Mouse (Mus musculus) liver, embryonic 16.5 days (tissue): ENCODE measurements around the gene Dnajc4. TPM values are rescaled to one million over a fixed set of nuclear protein-coding genes. Genes with fewer than 3 reads are reported as not detected.

Experiments used
- ATAC-seq: fragments of 200-750 bp; cut with Nextera tagmentation; 2 replicates; pipeline ENCODE4 v1.8.0; 2017; ENCODE audit warnings: low read depth, mild to moderate bottlenecking, moderate number of reproducible peaks, moderate library complexity
- H3K27ac ChIP-seq: fragments of 300-500 bp; sonication (generic); 2 replicates; pipeline ENCODE4 v1.5.1; 2014; ENCODE audit warnings: mild to moderate bottlenecking, low read length
- H3K27me3 ChIP-seq: fragments of 300-500 bp; sonication (generic); 2 replicates; pipeline ENCODE4 v1.6.1; 2014; ENCODE audit warnings: low read depth, low read length, mixed read lengths; ENCODE audit not compliant: control insufficient read depth, insufficient read depth
- H3K36me3 ChIP-seq: fragments of 300-500 bp; sonication (generic); 2 replicates; pipeline ENCODE4 v1.6.1; 2014; ENCODE audit warnings: mild to moderate bottlenecking; ENCODE audit not compliant: control insufficient read depth, insufficient read depth
- H3K4me1 ChIP-seq: fragments of 300-500 bp; sonication (generic); 2 replicates; pipeline ENCODE4 v1.6.1; 2014; ENCODE audit warnings: low read depth, low read length, mixed read lengths; ENCODE audit not compliant: control insufficient read depth
- H3K4me2 ChIP-seq: fragments of 300-500 bp; sonication (generic); 2 replicates; pipeline ENCODE4 v1.6.1; 2014; ENCODE audit warnings: low read depth, low read length, mixed read lengths
- H3K4me3 ChIP-seq: fragments of 300-500 bp; sonication (generic); 2 replicates; pipeline ENCODE4 v1.5.1; 2014; ENCODE audit warnings: low read depth, mild to moderate bottlenecking, low read length
- H3K9ac ChIP-seq: fragments of 300-500 bp; sonication (generic); 2 replicates; pipeline ENCODE4 v1.6.1; 2014; ENCODE audit warnings: low read depth, low read length
- H3K9me3 ChIP-seq: fragments of 300-500 bp; sonication (generic); replicated peaks from 2 replicates; pipeline ENCODE4 v1.6.1; 2016; ENCODE audit warnings: low read length; ENCODE audit not compliant: control insufficient read depth
- WGBS: fragments of 180-500 bp; shearing (Covaris S2); extraction: QIAGEN DNeasy Blood & Tissue Kit; methylation state at CpG from one replicate; pipeline ENCODE4 v1.1.7; 2014; ENCODE audit not compliant: insufficient replicate concordance; 5-methylcytosine and 5-hydroxymethylcytosine counted together
- polyA plus RNA-seq: library from polyadenylated mRNA; unstranded; fragments of >200 nt; fragmentation: Nextera tagmentation; extraction: Ambion mirVana; gene quantifications from 2 replicates; pipeline ENCODE4 v1.2.1, GENCODE M21; 2015

Dnajc4 gene
- polyA plus RNA-seq, 1 experiment from 2014 or later, result 10.5 TPM

DNA sequence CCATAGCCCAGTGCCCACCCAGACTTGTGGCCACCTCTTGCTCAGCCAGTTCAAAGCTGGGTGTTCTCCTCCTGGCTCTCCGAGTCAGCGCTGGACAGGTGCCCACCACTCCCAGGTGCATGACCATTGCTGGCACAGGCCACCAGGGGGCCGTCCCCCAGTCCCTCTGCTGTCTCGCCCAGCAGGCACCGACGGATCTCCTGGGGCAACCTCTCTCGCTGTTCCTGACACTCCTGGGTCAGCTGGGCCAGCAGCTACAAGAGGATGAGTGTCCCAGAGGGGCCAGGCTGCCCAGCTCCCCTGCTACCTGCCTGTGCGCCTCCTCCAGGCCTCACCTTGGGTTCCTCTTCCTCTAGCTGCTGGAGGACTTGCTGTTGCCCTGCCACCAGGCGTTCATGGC is 38.3 kb downstream of the Dnajc4 start:
- ATAC-seq, result no peak
- H3K27ac ChIP-seq, result no peak overlapping the region
- 65% methylated on average over 9 of the region's 9 CpGs for WGBS

DNA sequence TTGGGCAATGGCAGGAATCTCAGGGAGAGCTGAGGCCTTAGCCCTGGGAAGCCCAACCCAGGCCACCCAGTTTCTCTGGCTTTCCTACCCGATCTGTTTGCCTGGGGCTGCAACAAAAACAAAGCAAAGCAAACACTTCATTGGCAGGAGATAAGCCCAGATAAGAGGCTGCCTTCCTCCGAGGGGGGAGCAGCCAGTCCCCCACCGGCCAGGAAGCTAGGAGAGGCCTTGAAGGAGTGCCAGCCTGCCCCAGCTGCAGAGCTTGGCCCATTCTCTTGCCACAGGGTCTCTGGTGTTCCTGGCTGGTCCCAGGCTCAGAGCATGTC is 39.7 kb downstream of the Dnajc4 start:
- Histone ChIP-seq H3K4me1 (peaks cover 28% of the 10 kb centered on the region), H3K36me3 (no peaks in the 10 kb centered on the region; the same call in 1 of the 2 replicates)
- ATAC-seq, result no peak

More for the DNA sequence above, 38.3 kb downstream of the Dnajc4 start:
- H3K9ac ChIP-seq, result no peak overlapping the region
- H3K36me3 ChIP-seq, result no peaks in the 10 kb centered on the region; the same call in none of the 2 replicates
- no peak overlapping the region for H3K4me2 ChIP-seq
- no peaks in the 10 kb centered on the region for H3K27me3 ChIP-seq
- H3K9me3 ChIP-seq, result no peaks in the 10 kb centered on the region
- peaks cover 28% of the 10 kb centered on the region for H3K4me1 ChIP-seq
- no peak overlapping the region for H3K4me3 ChIP-seq

DNA sequence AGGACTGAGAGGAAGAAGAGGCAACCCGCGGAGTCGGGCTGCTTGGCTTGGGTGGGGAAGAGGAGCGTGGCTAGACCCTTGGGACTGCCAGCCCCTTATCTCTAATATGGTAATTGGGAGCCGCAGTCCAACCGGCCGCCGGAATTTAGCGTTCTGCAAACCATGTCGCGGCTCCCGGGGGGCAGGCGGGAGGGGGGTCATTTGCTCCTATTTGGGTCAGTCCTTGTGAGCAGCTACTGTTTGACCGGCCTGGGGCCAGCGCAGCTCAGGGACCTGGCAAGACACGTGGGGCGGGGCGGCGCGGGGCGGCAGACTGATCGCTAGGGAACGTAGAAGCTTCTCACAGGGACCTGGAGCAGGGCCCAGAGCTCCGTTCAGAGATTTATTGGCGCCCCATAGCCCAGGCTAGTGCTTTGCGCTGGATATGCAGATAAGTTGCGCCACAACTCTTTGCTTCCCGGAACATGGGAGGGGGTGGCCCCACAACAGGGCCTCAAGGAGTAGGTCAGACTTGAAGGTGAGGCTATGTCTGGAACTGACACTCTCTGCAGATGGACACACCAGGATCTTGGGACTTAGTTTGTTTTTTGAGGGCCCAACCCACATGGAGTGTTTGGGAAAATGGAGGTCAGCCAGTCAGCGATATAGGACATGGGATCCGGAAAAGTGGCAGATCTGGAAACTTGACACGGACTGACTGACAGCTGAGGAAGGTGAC is 40.2 kb downstream of the Dnajc4 start:
- 2% methylated on average over 31 of the region's 31 CpGs for WGBS
- peak overlapping the region; percentile 94 for H3K27ac ChIP-seq
- H3K4me2 ChIP-seq, result peak overlapping the region; percentile 96
- no peaks in the 10 kb centered on the region; the same call in 1 of the 2 replicates for H3K36me3 ChIP-seq
- ATAC-seq, result peak; percentile 42
- H3K4me1 ChIP-seq, result peaks cover 28% of the 10 kb centered on the region
- H3K9ac ChIP-seq, result peak overlapping the region; percentile 74
- no peaks in the 10 kb centered on the region for H3K9me3 ChIP-seq
- H3K27me3 ChIP-seq, result no peaks in the 10 kb centered on the region
- H3K4me3 ChIP-seq, result peak overlapping the region; percentile 72

More for the DNA sequence above, 39.7 kb downstream of the Dnajc4 start:
- 4% methylated on average over 3 of the region's 3 CpGs for WGBS
- Histone ChIP-seq H3K9me3 (no peaks in the 10 kb centered on the region), H3K4me3 (peak overlapping the region; percentile 72), H3K27me3 (no peaks in the 10 kb centered on the region), H3K4me2 (peak overlapping the region; percentile 96), H3K27ac (peak overlapping the region; percentile 94), H3K9ac (peak overlapping the region; percentile 74)

DNA sequence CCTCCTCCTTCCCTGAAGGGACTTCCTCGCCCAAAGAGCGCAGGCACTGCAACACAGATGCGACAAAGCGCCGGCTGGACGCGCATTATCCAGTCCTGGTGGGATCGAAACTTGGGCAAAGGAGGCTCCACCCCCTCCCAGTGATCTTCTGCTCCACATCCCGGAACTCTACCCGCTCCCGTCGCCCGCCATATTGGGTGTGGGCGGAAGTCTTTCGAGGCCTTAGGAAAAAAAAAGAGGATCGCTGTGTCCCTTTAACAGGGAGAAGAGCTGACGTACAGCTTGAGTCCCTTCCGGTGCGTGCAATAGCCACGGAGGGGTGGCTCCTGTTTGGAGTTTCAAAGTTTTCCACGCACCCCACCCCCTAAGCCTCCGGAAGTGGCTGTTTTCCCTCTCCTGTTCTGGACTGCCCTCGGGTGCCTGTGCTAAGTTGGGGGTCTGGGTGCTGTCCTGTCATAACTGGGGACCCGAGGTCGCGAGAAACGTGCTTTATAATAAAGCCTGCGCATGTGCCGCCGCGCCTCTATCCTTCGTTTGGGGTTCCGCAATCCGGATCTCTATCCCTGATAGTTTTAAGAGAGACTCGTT is 40.9 kb downstream of the Dnajc4 start:
- under 1% methylated on average over 35 of the region's 35 CpGs for WGBS
- peak overlapping the region; percentile 72 for H3K4me3 ChIP-seq
- H3K27me3 ChIP-seq, result no peaks in the 10 kb centered on the region
- peak; percentile 80 for ATAC-seq
- H3K36me3 ChIP-seq, result no peaks in the 10 kb centered on the region
- peaks cover 28% of the 10 kb centered on the region for H3K4me1 ChIP-seq
- H3K9ac ChIP-seq, result peak overlapping the region; percentile 74
- peak overlapping the region; percentile 96 for H3K4me2 ChIP-seq
- H3K27ac ChIP-seq, result peak overlapping the region; percentile 94
- H3K9me3 ChIP-seq, result no peaks in the 10 kb centered on the region

DNA sequence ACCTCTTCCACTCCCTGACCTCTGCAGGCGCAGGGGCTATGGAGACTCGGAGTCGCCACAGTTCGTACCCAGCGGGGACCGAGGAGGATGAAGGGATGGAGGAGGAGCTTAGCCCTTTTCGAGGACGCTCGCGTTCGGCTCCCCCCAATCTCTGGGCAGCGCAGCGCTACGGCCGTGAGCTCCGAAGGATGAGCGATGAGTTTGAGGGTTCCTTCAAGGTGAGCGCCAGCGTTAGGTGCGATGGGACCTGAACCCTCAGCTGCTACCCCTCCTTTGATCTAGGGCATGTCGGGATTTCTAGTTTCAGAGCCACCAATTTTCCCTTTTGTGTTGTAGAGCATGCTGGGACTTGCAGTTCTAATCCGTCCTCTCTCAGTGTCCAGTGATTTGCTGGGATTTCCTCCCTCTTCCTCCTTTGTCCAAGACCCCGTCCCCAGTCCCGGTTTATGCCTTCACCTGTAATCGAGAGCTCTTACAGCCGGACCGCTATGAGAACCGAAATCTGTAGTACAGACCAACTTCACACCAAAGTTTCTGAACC is 41.7 kb downstream of the Dnajc4 start:
- WGBS, result under 1% methylated on average over 28 of the region's 28 CpGs
- Histone ChIP-seq H3K27ac (peak overlapping the region; percentile 94), H3K9ac (peak overlapping the region; percentile 74), H3K27me3 (no peaks in the 10 kb centered on the region), H3K36me3 (no peaks in the 10 kb centered on the region), H3K4me2 (peak overlapping the region; percentile 96), H3K9me3 (no peaks in the 10 kb centered on the region), H3K4me3 (peak overlapping the region; percentile 72), H3K4me1 (peaks cover 28% of the 10 kb centered on the region)
- peak; percentile 9 for ATAC-seq

DNA sequence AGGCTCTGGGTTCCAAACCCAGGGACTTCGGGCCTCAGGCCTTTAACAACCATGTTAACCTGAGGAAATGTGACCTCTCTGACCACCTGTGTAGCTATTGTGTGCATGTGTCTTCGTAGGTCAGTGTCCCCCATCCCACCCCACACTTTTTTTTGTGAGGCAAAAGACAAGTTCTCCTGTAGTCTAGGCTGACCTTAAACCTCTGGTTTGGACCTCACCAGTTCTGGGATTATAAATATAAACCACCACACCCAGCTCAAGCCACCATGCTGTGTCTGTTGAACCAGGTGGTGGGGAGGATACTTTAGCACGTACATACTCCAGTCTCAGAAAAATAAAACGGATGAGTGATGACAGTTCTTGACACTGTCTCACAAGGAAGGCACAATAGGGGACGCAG is 42.4 kb downstream of the Dnajc4 start:
- H3K4me3 ChIP-seq, result no peak overlapping the region; the same call in 1 of the 2 replicates
- H3K27me3 ChIP-seq, result no peaks in the 10 kb centered on the region
- H3K27ac ChIP-seq, result no peak overlapping the region
- H3K36me3 ChIP-seq, result no peaks in the 10 kb centered on the region
- peaks cover 28% of the 10 kb centered on the region for H3K4me1 ChIP-seq
- H3K4me2 ChIP-seq, result peak overlapping the region; percentile 96
- WGBS, result 59% methylated on average over 5 of the region's 5 CpGs
- no peak overlapping the region for H3K9ac ChIP-seq
- no peak for ATAC-seq
- H3K9me3 ChIP-seq, result no peaks in the 10 kb centered on the region

DNA sequence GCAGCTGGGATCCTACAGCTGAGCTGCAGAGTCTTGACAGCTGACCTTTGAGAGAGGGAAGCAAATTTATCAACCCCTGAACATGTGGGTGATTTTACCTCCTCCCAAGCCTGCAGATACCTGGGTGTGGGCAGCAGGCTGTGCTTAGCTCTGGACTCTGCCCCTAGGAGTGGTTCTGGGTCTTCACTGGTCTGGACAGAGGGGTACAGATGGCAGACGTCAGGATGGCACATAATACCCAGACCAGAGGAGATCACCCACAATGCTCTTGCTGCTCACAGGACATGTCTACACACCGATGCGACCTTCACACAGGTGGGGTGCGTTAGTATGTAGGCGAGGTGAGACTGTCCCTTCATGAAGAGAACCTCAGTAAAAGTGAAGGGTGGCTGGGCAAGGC is 42.8 kb downstream of the Dnajc4 start:
- Histone ChIP-seq H3K9ac (no peak overlapping the region), H3K4me1 (peaks cover 28% of the 10 kb centered on the region), H3K4me2 (no peak overlapping the region), H3K27ac (no peak overlapping the region), H3K27me3 (no peaks in the 10 kb centered on the region), H3K9me3 (no peaks in the 10 kb centered on the region), H3K36me3 (no peaks in the 10 kb centered on the region), H3K4me3 (no peak overlapping the region)
- no peak for ATAC-seq
- WGBS, result 79% methylated on average over 5 of the region's 5 CpGs

DNA sequence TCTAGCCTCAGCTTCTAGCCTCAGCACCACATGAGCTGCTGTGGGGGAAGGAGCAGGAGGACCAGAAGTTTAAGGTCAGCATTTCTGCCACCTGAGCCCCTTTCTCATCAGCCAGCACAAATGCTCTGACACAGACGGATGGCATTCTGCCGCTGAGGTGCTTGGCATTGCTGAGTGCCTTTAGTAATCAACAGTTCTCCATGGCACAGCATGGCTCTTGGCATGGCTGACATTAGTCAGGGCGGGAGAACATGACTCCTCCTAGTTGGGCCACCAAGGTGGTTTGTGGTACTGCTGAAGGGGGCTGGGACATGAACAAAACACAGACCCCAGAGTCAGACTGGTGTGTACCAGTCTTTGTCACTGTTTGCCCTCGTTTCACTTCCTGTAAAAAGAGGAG is 44.2 kb downstream of the Dnajc4 start:
- H3K9me3 ChIP-seq, result no peaks in the 10 kb centered on the region
- ATAC-seq, result no peak
- H3K27me3 ChIP-seq, result no peaks in the 10 kb centered on the region
- no peak overlapping the region for H3K4me3 ChIP-seq
- no peak overlapping the region for H3K4me2 ChIP-seq
- no peaks in the 10 kb centered on the region for H3K36me3 ChIP-seq
- H3K9ac ChIP-seq, result no peak overlapping the region
- WGBS, result 70% methylated on average over 4 of the region's 4 CpGs
- no peak overlapping the region for H3K27ac ChIP-seq
- peaks cover 28% of the 10 kb centered on the region for H3K4me1 ChIP-seq

DNA sequence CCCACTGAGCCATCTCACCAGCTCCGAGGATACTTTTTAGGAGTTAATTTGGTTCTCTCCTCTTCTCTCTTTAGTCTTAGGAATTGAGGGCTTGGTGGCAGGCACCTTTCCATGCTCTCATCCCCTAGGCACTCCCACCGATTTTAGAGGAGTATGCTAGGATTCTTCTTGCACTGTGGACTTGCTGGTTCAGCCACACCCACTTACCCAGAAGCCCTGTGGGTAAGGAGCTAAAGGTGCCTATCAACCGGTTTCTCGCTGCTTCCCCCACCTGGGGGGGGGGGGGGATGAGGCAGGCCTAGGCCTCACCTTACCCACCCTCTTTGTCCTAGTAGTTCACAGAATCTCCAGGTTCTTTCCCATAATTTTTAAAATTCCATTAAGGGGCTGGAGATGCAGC is 44.6 kb downstream of the Dnajc4 start:
- no peaks in the 10 kb centered on the region for H3K27me3 ChIP-seq
- H3K27ac ChIP-seq, result no peak overlapping the region
- H3K9ac ChIP-seq, result no peak overlapping the region
- H3K4me3 ChIP-seq, result no peak overlapping the region
- no peak overlapping the region for H3K4me2 ChIP-seq
- WGBS, result 54% methylated on average over 4 of the region's 4 CpGs
- no peak for ATAC-seq
- no peaks in the 10 kb centered on the region for H3K36me3 ChIP-seq
- H3K9me3 ChIP-seq, result no peaks in the 10 kb centered on the region
- H3K4me1 ChIP-seq, result peaks cover 28% of the 10 kb centered on the region
